Mouse (Mus musculus) liver, embryonic 14.5 days (tissue): ENCODE results near the gene Duoxa2. TPM values are rescaled to one million over a fixed set of nuclear protein-coding genes. Genes with fewer than 3 reads are reported as not detected.

Source experiments
- ATAC-seq: fragments of 200-750 bp; cut with Nextera tagmentation; 2 replicates; pipeline ENCODE4 v1.8.0; 2017; ENCODE audit warnings: moderate number of reproducible peaks, mild to moderate bottlenecking, moderate library complexity; ENCODE audit not compliant: insufficient read depth
- DNase-seq, 3 experiments: peaks; one replicate each; pipeline ENCODE4 v3.0.0-alpha.2; 2012 to 2013; ENCODE audit warnings: low read depth in 3 of 3, low spot score in 3 of 3
- H3K27ac ChIP-seq: fragments of 300-500 bp; sonication (generic); 2 replicates; pipeline ENCODE4 v1.5.1; 2014; ENCODE audit warnings: moderate library complexity, mild to moderate bottlenecking, control low read depth, inconsistent platforms
- H3K27me3 ChIP-seq: fragments of 300-500 bp; sonication (generic); 2 replicates; pipeline ENCODE4 v1.6.1; 2014; ENCODE audit warnings: mild to moderate bottlenecking, low read length, moderate library complexity; ENCODE audit not compliant: control insufficient read depth, insufficient read depth
- H3K36me3 ChIP-seq: fragments of 300-500 bp; sonication (generic); replicated peaks from 2 replicates; pipeline ENCODE4 v1.6.1; 2014; ENCODE audit warnings: low read depth; ENCODE audit not compliant: control insufficient read depth, insufficient read depth
- H3K4me1 ChIP-seq, 2 experiments: fragments of 200-500 bp in 1 of 2; fragments of 300-500 bp in 1 of 2; sonication (generic) in 1 of 2; replicated peaks; 2 replicates each; pipeline ENCODE4 v1.6.1; 2012 to 2014; ENCODE audit warnings: antibody characterized with exemption in 1 of 2, inconsistent platforms in 1 of 2, low read length in 1 of 2; ENCODE audit not compliant: control insufficient read depth in 2 of 2, insufficient read depth in 2 of 2
- H3K4me2 ChIP-seq: fragments of 300-500 bp; sonication (generic); 2 replicates; pipeline ENCODE4 v1.6.1; 2014; ENCODE audit warnings: low read depth, mild to moderate bottlenecking, control low read depth, moderate library complexity
- H3K4me3 ChIP-seq, 2 experiments: fragments of 200-500 bp in 1 of 2; fragments of 300-500 bp in 1 of 2; sonication (generic) in 1 of 2; 2 replicates each; pipeline ENCODE4 v1.5.1; 2012 to 2014; ENCODE audit warnings: low read depth in 2 of 2, low read length in 2 of 2, mild to moderate bottlenecking in 2 of 2, control low read depth in 1 of 2, inconsistent platforms in 1 of 2, moderate library complexity in 1 of 2; ENCODE audit not compliant: insufficient read depth in 1 of 2
- H3K9ac ChIP-seq: fragments of 300-500 bp; sonication (generic); replicated peaks from 2 replicates; pipeline ENCODE4 v1.6.1; 2014; ENCODE audit warnings: mild to moderate bottlenecking, control low read depth, moderate library complexity
- H3K9me3 ChIP-seq: fragments of 300-500 bp; sonication (generic); 2 replicates; pipeline ENCODE4 v1.6.1; 2016; ENCODE audit warnings: low read length, mixed read lengths; ENCODE audit not compliant: control insufficient read depth
- CTCF ChIP-seq: IDR thresholded peaks from 2 replicates; pipeline ENCODE4 v1.5.1; 2016; ENCODE audit warnings: antibody characterized with exemption, low read depth, control low read depth
- EP300 ChIP-seq: IDR thresholded peaks from 2 replicates; pipeline ENCODE4 v1.6.1; 2016; ENCODE audit warnings: antibody characterized with exemption, low read depth
- WGBS: fragments of 180-500 bp; shearing (Covaris S2); extraction: QIAGEN DNeasy Blood & Tissue Kit; methylation state at CpG from one replicate; pipeline ENCODE4 v1.1.7; 2014; ENCODE audit not compliant: insufficient replicate concordance; 5-methylcytosine and 5-hydroxymethylcytosine counted together
- polyA plus RNA-seq, 2 experiments: library from polyadenylated mRNA; depleted of rRNA in 1 of 2; stranded (reverse) in 1 of 2; unstranded in 1 of 2; fragments of >200 nt; fragmentation: Nextera tagmentation in 1 of 2; extraction: Ambion mirVana in 1 of 2; gene quantifications; 2 replicates each; pipeline versions ENCODE4 v1.2.1 to v1.2.3; 2012 to 2014

Duoxa2 gene
- polyA plus RNA-seq, 2 experiments = not detected

DNA sequence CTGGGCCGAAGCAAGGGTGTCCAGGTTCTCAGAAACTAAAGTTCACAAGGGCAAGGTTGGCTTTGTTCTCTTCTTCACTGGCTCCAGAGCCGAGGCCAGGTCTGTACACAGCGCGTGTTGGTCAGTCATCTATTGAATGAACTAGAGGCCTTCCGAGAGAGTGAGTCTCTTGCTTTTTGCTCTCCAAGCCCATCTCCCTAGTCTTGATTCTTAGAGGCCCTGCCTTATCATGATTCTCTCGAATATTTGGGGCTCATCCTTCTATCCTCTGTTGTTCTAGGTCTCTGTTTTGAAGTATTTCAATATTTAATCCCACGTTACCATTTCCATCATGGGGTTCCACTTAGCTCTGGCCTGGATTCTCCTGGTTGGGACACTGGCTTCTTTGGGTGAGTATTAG, 16.7 kb downstream of the Duoxa2 start, which contains the start of gene Duox1:
Duox1 (plus strand) TSS at position 301 of the 400 bp plus-strand sequence.
- Histone ChIP-seq H3K27ac (no peak within 1 kb of the TSS), H3K9me3 (no peaks in the 10 kb centered on the region), H3K4me1 (no peaks in the 10 kb centered on the region), H3K9ac (no peak within 1 kb of the TSS), H3K27me3 (peaks cover 28% of the 10 kb centered on the region), H3K4me2 (no peak within 1 kb of the TSS), H3K4me3 (no peak within 1 kb of the TSS), H3K36me3 (no peaks in the 10 kb centered on the region)
- 56% methylated on average over 7 of the region's 7 CpGs for WGBS
- ATAC-seq (no peak), DNase-seq (no peak)
- TF ChIP-seq CTCF = no peak
- no peak for TF ChIP-seq EP300

DNA sequence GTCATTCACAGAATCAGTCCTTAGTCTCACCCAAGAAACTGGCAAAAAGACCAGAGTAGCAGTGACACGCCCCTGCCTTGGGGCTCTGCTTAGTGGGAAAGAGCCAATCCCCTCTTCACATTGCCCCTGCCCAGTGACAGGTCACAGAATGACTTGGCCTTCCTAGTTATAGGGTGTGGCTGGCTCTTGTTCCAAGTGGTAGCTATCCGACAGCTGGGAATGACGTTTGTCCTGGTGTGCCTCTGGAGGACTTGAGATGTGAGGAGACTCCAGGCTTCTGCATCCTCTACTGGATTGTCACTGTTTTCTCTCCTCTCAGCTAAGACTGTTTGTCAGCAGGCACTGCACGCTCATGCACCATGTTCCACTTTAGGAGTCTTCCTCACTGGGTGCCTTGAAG, 18.7 kb downstream of the Duoxa2 start:
- H3K27ac ChIP-seq = no peak overlapping the region
- H3K4me1 ChIP-seq = no peaks in the 10 kb centered on the region
- TF ChIP-seq EP300 (no peak), CTCF (no peak)
- H3K4me2 ChIP-seq = no peak overlapping the region
- H3K9ac ChIP-seq = no peak overlapping the region
- WGBS = 48% methylated on average over 4 of the region's 4 CpGs
- no peak for DNase-seq
- H3K4me3 ChIP-seq = no peak overlapping the region
- no peak for ATAC-seq
- peaks cover 18% of the 10 kb centered on the region for H3K27me3 ChIP-seq
- H3K36me3 ChIP-seq = no peaks in the 10 kb centered on the region
- no peaks in the 10 kb centered on the region for H3K9me3 ChIP-seq

- H3K9me3 ChIP-seq = no peaks in the 10 kb centered on the region
- WGBS = 36% methylated on average over 3 of the region's 3 CpGs
- no peak for TF ChIP-seq EP300
- no peak for TF ChIP-seq CTCF
- no peak overlapping the region for H3K27ac ChIP-seq
- H3K4me3 ChIP-seq = no peak overlapping the region
- H3K36me3 ChIP-seq = no peaks in the 10 kb centered on the region
- no peaks in the 10 kb centered on the region for H3K27me3 ChIP-seq
- ATAC-seq = no peak
- no peaks in the 10 kb centered on the region for H3K4me1 ChIP-seq
- H3K4me2 ChIP-seq = no peak overlapping the region
- no peak for DNase-seq
- no peak overlapping the region for H3K9ac ChIP-seq
Measured at GRCm38 (mm10) chr2:122323960-122324359, 25.3 kb downstream of the Duoxa2 start.

- Histone ChIP-seq H3K4me1 (no peaks in the 10 kb centered on the region), H3K36me3 (no peaks in the 10 kb centered on the region), H3K27ac (no peak overlapping the region), H3K27me3 (no peaks in the 10 kb centered on the region), H3K9me3 (no peaks in the 10 kb centered on the region), H3K4me2 (no peak overlapping the region), H3K9ac (no peak overlapping the region), H3K4me3 (no peak overlapping the region)
- WGBS = 60% methylated on average over 3 of the region's 3 CpGs
- no peak for TF ChIP-seq CTCF
- no peak for TF ChIP-seq EP300
- DNase-seq = no peak
- ATAC-seq = no peak
Measured at GRCm38 (mm10) chr2:122324586-122324985, 25.9 kb downstream of the Duoxa2 start.

- no peak for ATAC-seq
- H3K4me2 ChIP-seq = no peak overlapping the region
- no peak overlapping the region for H3K27ac ChIP-seq
- H3K4me1 ChIP-seq = no peaks in the 10 kb centered on the region
- TF ChIP-seq CTCF = no peak
- no peak for TF ChIP-seq EP300
- no peaks in the 10 kb centered on the region for H3K36me3 ChIP-seq
- no peak for DNase-seq
- 52% methylated on average over 2 of the region's 2 CpGs for WGBS
- no peaks in the 10 kb centered on the region for H3K27me3 ChIP-seq
- H3K9me3 ChIP-seq = no peaks in the 10 kb centered on the region
- H3K9ac ChIP-seq = no peak overlapping the region
- H3K4me3 ChIP-seq = no peak overlapping the region
Measured at GRCm38 (mm10) chr2:122325361-122325760, 26.7 kb downstream of the Duoxa2 start.
